ENCODE assay signal across 12 mouse cellular contexts in the genomic region with DNA sequence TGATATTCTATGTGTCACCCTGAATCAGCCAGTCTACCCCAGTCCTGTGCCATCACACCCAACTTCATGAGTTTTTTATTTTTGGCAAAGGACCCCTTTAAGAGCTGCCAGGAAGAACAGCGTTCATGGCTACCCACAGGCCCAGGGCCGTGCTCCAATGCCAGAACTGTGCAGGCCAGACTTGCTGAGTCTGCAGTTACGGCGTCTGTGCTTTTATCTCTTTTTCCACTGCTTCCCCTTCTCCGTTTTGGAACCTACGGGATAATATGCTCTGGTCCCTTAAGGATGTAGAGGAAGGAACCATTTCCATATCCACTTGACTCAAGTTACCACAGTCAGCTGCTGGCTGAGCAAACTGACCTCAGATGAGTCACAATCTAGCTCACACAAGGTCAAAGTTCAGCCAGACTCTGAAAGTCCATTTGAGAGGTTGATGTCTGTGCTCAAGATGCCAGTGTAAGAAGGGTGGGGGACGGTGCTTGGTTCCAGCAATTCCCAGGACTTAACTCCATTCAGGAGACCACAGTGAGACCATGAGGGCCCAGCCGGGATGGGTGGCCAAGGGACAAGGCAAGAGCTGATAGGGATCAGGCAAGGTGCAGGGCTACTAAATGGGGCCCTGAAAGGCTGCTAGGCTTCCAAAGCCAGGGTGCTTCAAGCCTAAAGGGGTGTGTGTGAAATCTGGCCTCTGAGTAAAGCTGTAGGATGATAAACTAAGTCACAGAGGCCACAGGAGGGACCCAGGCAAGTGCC. TPM values are rescaled to one million over a fixed set of nuclear protein-coding genes. Genes with fewer than 3 reads are reported as not detected.
DNase-seq lines count a peak whose midpoint lies in the region; ATAC-seq and TF ChIP-seq lines count a peak whose summit lies in the region.
"Had no signal": no experiment of that assay in that cellular context is flagged by ENCODE, and none has a peak within 500 bp of the region (broad histone marks: within the 10 kb centered on the region; RNA-seq: fewer than 3 reads in every experiment).

No protein-coding gene starts in this region.

- no peak overlapping the region for H3K27ac ChIP-seq in liver, adult 2 months (replicated peaks; ENCODE audit: insufficient read depth, low read depth, low read length)
- peak overlapping the region; percentile 65 for H3K27ac ChIP-seq in macrophage
- no peak overlapping the region for H3K27ac ChIP-seq in hindbrain, embryonic 11.5 days (ENCODE audit: low read depth, low read length)
- H3K27ac ChIP-seq: hindbrain, embryonic 13.5 days had no signal

- peaks cover 12% of the 10 kb centered on the region for H3K4me1 ChIP-seq in liver, adult 2 months (ENCODE audit: control insufficient read depth, insufficient read depth, low read length)
- no peaks in the 10 kb centered on the region; the same call in 1 of the 2 replicates for H3K4me1 ChIP-seq in hindbrain, embryonic 11.5 days (replicated peaks; ENCODE audit: control insufficient read depth, insufficient read depth, low read length)

- H3K36me3 ChIP-seq in liver, adult 2 months (ENCODE audit: control insufficient read depth, insufficient read depth, low read length), result no peaks in the 10 kb centered on the region; the same call in 1 of the 2 replicates
- H3K36me3 ChIP-seq in macrophage (ENCODE audit: inconsistent target), result peaks cover 20% of the 10 kb centered on the region
- no peaks in the 10 kb centered on the region for H3K36me3 ChIP-seq in hindbrain, embryonic 11.5 days (ENCODE audit: control insufficient read depth, insufficient read depth, low read length)

- no peak for TF ChIP-seq CTCF in liver, adult 2 months (IDR thresholded peaks at IDR 0.05; ENCODE audit: low read depth, low read length)

- H3K4me2 ChIP-seq in hindbrain, embryonic 11.5 days (replicated peaks; ENCODE audit: low read depth, low read length), result no peak overlapping the region
- H3K4me2 ChIP-seq: hindbrain, embryonic 13.5 days had no signal

- no peak overlapping the region for H3K9ac ChIP-seq in liver, adult 2 months (ENCODE audit: low read depth, low read length)
- H3K9ac ChIP-seq in hindbrain, embryonic 11.5 days (ENCODE audit: low read depth, low read length), result no peak overlapping the region
- H3K9ac ChIP-seq: hindbrain, embryonic 13.5 days had no signal

- WGBS in liver, adult 2 months, result 25% methylated on average over 8 of the region's 8 CpGs
- WGBS in macrophage (ENCODE audit: missing documents), result 66% methylated on average over 8 of the region's 8 CpGs
- 73% methylated on average over 8 of the region's 8 CpGs for WGBS in hindbrain, embryonic 11.5 days

- ATAC-seq in megakaryocyte, adult 5-6 weeks (ENCODE audit: poor library complexity, severe bottlenecking), result no peak
- no peak for ATAC-seq in hindbrain, embryonic 11.5 days (ENCODE audit: low FRiP score)
- ATAC-seq: CD4-positive, CD25-positive, alpha-beta regulatory T cell, adult 4 months had no signal

- peak; percentile 57 for DNase-seq in embryo, embryonic 10 days (ENCODE audit: low spot score)
- no peak for DNase-seq in embryo, embryonic 9.5 days (ENCODE audit: extremely low spot score)
- DNase-seq in liver, adult 2 months (ENCODE audit: extremely low read depth, low read depth, low spot score), result peak; percentile 85
- no peak for DNase-seq in liver
- DNase-seq in adrenal gland, postnatal 36 days, result peak; percentile 29 to 50
- no peak for DNase-seq in hindbrain, embryonic 11.5 days (ENCODE audit: low spot score)
- DNase-seq: cerebellum, adult 8-10 months had no signal

- no peak overlapping the region for H3K4me3 ChIP-seq in liver, adult 2 months (ENCODE audit: insufficient read depth, low read depth, low read length)
- no peak overlapping the region for H3K4me3 ChIP-seq in macrophage (ENCODE audit: inconsistent target)
- no peak overlapping the region for H3K4me3 ChIP-seq in hindbrain, embryonic 11.5 days (ENCODE audit: low read depth, low read length)
- H3K4me3 ChIP-seq: hindbrain, embryonic 13.5 days had no signal

- no peak for TF ChIP-seq POLR2A in liver, adult 2 months (IDR thresholded peaks at IDR 0.05; ENCODE audit: extremely low read depth, insufficient read depth, low read length)

- no peaks in the 10 kb centered on the region for H3K79me2 ChIP-seq in liver, adult 2 months (ENCODE audit: control insufficient read depth, insufficient read depth, low read length)
- no peaks in the 10 kb centered on the region for H3K79me2 ChIP-seq in macrophage (ENCODE audit: inconsistent target)

- H3K27me3 ChIP-seq in liver, adult 2 months (ENCODE audit: control insufficient read depth, insufficient read depth, low read length), result no peaks in the 10 kb centered on the region
- no peaks in the 10 kb centered on the region for H3K27me3 ChIP-seq in hindbrain, embryonic 11.5 days (ENCODE audit: control insufficient read depth, insufficient read depth, low read length)
- H3K27me3 ChIP-seq: hindbrain, embryonic 13.5 days had no signal

- no peaks in the 10 kb centered on the region for H3K9me3 ChIP-seq in hindbrain, embryonic 11.5 days (ENCODE audit: control insufficient read depth, low read length)
- H3K9me3 ChIP-seq: hindbrain, embryonic 13.5 days had no signal

RNA-seq across cellular contexts. Expression of a gene that starts 26.9 kb away (rescaled TPM):
- 3.8 and 3.9 TPM in 2 replicates for total RNA-seq in liver, adult 2 months (2014; rRNA removed)
- 0.30 and 0.61 TPM in 2 replicates for polyA plus RNA-seq in liver, adult 2 months (2012; rRNA removed)
- total RNA-seq in adrenal gland, postnatal 36 days (2021), result 1 to 10 TPM; 4.1 to 4.2 TPM
- 10 to 100 TPM in 17 of 26 experiments, 1 to 10 TPM in 9; 4.2 to 35.8 (median 12.6) TPM for total RNA-seq in macrophage (2018; cell fraction: chromatin; rRNA removed)
- 1 to 10 TPM in 8 of 26 experiments, under 1 TPM in 18; 0.06 to 2.6 (median 0.74) TPM for total RNA-seq in macrophage (2018; cell fraction: cytosol; rRNA removed)
- total RNA-seq in macrophage (2018; cell fraction: nucleus; rRNA removed), result 10 to 100 TPM in 16 of 26 experiments, 1 to 10 TPM in 10; 6.0 to 48.9 (median 13.2) TPM
- polyA plus RNA-seq in macrophage (2018), result 0.29 to 0.63 TPM (median 0.51 TPM) in 3 replicates
- total RNA-seq in megakaryocyte, adult 5-6 weeks (2015), result 5.4 and 5.7 TPM in 2 replicates
- total RNA-seq in megakaryocyte, adult 5-6 weeks (2017), result 7.0 and 8.3 TPM in 2 replicates
- polyA plus RNA-seq in hindbrain, embryonic 11.5 days (2014; fragmentation: Nextera tagmentation; extraction: Ambion mirVana), result 2.9 and 6.0 TPM in 2 replicates

RNA-seq across cellular contexts. Expression of a gene that starts 26.9 kb away (rescaled TPM):
- total RNA-seq in liver, adult 2 months (2014; rRNA removed), result not detected in 2 replicates
- not detected in 2 replicates for polyA plus RNA-seq in liver, adult 2 months (2012; rRNA removed)
- 1 to 10 TPM; 1.4 to 1.6 TPM for total RNA-seq in adrenal gland, postnatal 36 days (2021)
- 1 to 10 TPM in 1 of 26 experiments, not detected in 25; 1.4 TPM for total RNA-seq in macrophage (2018; cell fraction: chromatin; rRNA removed)
- 1 to 10 TPM in 2 of 26 experiments, under 1 TPM in 12, not detected in 12; 0.19 to 1.2 (median 0.50) TPM for total RNA-seq in macrophage (2018; cell fraction: cytosol; rRNA removed)
- 1 to 10 TPM in 3 of 26 experiments, not detected in 23; 1.0 to 1.7 (median 1.6) TPM for total RNA-seq in macrophage (2018; cell fraction: nucleus; rRNA removed)
- not detected in 3 replicates for polyA plus RNA-seq in macrophage (2018)
- 0.39 and 4.2 TPM in 2 replicates for total RNA-seq in megakaryocyte, adult 5-6 weeks (2015)
- total RNA-seq in megakaryocyte, adult 5-6 weeks (2017), result 0.81 TPM in 1 of 2 replicates, not detected in the other
- polyA plus RNA-seq in hindbrain, embryonic 11.5 days (2014; fragmentation: Nextera tagmentation; extraction: Ambion mirVana), result not detected in 2 replicates
- polyA plus RNA-seq: hindbrain, embryonic 13.5 days; stomach, embryonic 14.5 days had no signal

RNA-seq across cellular contexts. Expression of a gene that starts 27.2 kb away (rescaled TPM):
- total RNA-seq in liver, adult 2 months (2014; rRNA removed), result 53.6 and 59.1 TPM in 2 replicates
- polyA plus RNA-seq in liver, adult 2 months (2012; rRNA removed), result 15.4 and 24.9 TPM in 2 replicates
- total RNA-seq in adrenal gland, postnatal 36 days (2021), result 10 to 100 TPM; 33.2 to 41.1 TPM
- total RNA-seq in macrophage (2018; cell fraction: chromatin; rRNA removed), result 100 to 1,000 TPM; 180 to 889 (median 618) TPM
- total RNA-seq in macrophage (2018; cell fraction: cytosol; rRNA removed), result 10 to 100 TPM; 21.0 to 73.1 (median 36.9) TPM
- 100 to 1,000 TPM; 153 to 597 (median 296) TPM for total RNA-seq in macrophage (2018; cell fraction: nucleus; rRNA removed)
- 29.8 to 80.0 TPM (median 31.1 TPM) in 3 replicates for polyA plus RNA-seq in macrophage (2018)
- total RNA-seq in megakaryocyte, adult 5-6 weeks (2015), result 82.8 and 84.3 TPM in 2 replicates
- total RNA-seq in megakaryocyte, adult 5-6 weeks (2017), result 45.1 and 59.1 TPM in 2 replicates
- polyA plus RNA-seq in hindbrain, embryonic 11.5 days (2014; fragmentation: Nextera tagmentation; extraction: Ambion mirVana), result 71.4 and 92.2 TPM in 2 replicates

RNA-seq across cellular contexts. Expression of a gene that starts 58.2 kb away (rescaled TPM):
- 5.6 and 7.1 TPM in 2 replicates for total RNA-seq in liver, adult 2 months (2014; rRNA removed)
- 0.67 and 1.3 TPM in 2 replicates for polyA plus RNA-seq in liver, adult 2 months (2012; rRNA removed)
- total RNA-seq in adrenal gland, postnatal 36 days (2021), result 1 to 10 TPM; 2.9 to 6.7 TPM
- 10 to 100 TPM; 14.7 to 90.2 (median 52.6) TPM for total RNA-seq in macrophage (2018; cell fraction: chromatin; rRNA removed)
- 1 to 10 TPM; 2.9 to 7.4 (median 4.8) TPM for total RNA-seq in macrophage (2018; cell fraction: cytosol; rRNA removed)
- 10 to 100 TPM; 10.7 to 59.1 (median 27.7) TPM for total RNA-seq in macrophage (2018; cell fraction: nucleus; rRNA removed)
- 2.4 to 5.5 TPM (median 2.7 TPM) in 3 replicates for polyA plus RNA-seq in macrophage (2018)
- total RNA-seq in megakaryocyte, adult 5-6 weeks (2015), result 5.8 and 6.1 TPM in 2 replicates
- total RNA-seq in megakaryocyte, adult 5-6 weeks (2017), result 4.1 and 4.2 TPM in 2 replicates
- 8.0 and 10.3 TPM in 2 replicates for polyA plus RNA-seq in hindbrain, embryonic 11.5 days (2014; fragmentation: Nextera tagmentation; extraction: Ambion mirVana)

Comparison
In these comparisons a context has a peak if more than half of its experiments do, and no peak if none do; other contexts are left out.
1. DNase-seq: peak in embryo, embryonic 10 days (single experiment), liver, adult 2 months (single experiment) and adrenal gland, postnatal 36 days (2 of 2); none in embryo, embryonic 9.5 days (single experiment), liver (single experiment) and hindbrain, embryonic 11.5 days (single experiment).